Mouse (Mus musculus): ENCODE results near the gene Lars2. TPM values are rescaled to one million over a fixed set of nuclear protein-coding genes. Genes with fewer than 3 reads are reported as not detected.
A peak's percentile ranks its signal among the peaks of the same experiment; 100 is the strongest.

Lars2 gene
- polyA plus RNA-seq, 1 experiment from 2014 or later, result 547 TPM

GRCm38 (mm10) chr9:123489073-123489472 lies 122.3 kb downstream of the Lars2 start:
- Histone ChIP-seq H3K4me1 (ENCODE audit: control insufficient read depth, insufficient read depth, low read length) (peaks cover 83% of the 10 kb centered on the region), H3K36me3 (ENCODE audit: control insufficient read depth, insufficient read depth) (peaks cover 6% of the 10 kb centered on the region; the same call in 1 of the 2 replicates), H3K4me3 (ENCODE audit: low read length) (no peak overlapping the region), H3K27me3 (ENCODE audit: control insufficient read depth, insufficient read depth, low read length) (no peaks in the 10 kb centered on the region), H3K4me2 (ENCODE audit: low read depth, low read length) (no peak overlapping the region), H3K9me3 (replicated peaks; ENCODE audit: control insufficient read depth, low read length) (no peaks in the 10 kb centered on the region), H3K9ac (ENCODE audit: low read length) (no peak overlapping the region), H3K27ac (ENCODE audit: low read length) (peak overlapping the region; percentile 88)
- 41% methylated on average over 2 of the region's 2 CpGs for WGBS
- no peak for ATAC-seq (replicated peaks; ENCODE audit: extremely low read depth, insufficient read depth, low FRiP score)

- Histone ChIP-seq H3K27ac (ENCODE audit: low read length) (peak overlapping the region; percentile 88), H3K4me1 (ENCODE audit: control insufficient read depth, insufficient read depth, low read length) (peaks cover 76% of the 10 kb centered on the region), H3K9ac (ENCODE audit: low read length) (peak overlapping the region; percentile 52), H3K36me3 (ENCODE audit: control insufficient read depth, insufficient read depth) (peaks cover 5% of the 10 kb centered on the region; the same call in 1 of the 2 replicates), H3K4me2 (ENCODE audit: low read depth, low read length) (peak overlapping the region; percentile 51; the same call in 1 of the 2 replicates), H3K27me3 (ENCODE audit: control insufficient read depth, insufficient read depth, low read length) (no peaks in the 10 kb centered on the region), H3K4me3 (ENCODE audit: low read length) (no peak overlapping the region), H3K9me3 (replicated peaks; ENCODE audit: control insufficient read depth, low read length) (no peaks in the 10 kb centered on the region)
- no peak for ATAC-seq (replicated peaks; ENCODE audit: extremely low read depth, insufficient read depth, low FRiP score)
- WGBS, result 54% methylated on average over 9 of the region's 9 CpGs
These were observed 123.1 kb downstream of the Lars2 start for GRCm38 (mm10) chr9:123489727-123490343.

GRCm38 (mm10) chr9:123490930-123491329 lies 124.2 kb downstream of the Lars2 start:
- peaks cover 4% of the 10 kb centered on the region; the same call in 1 of the 2 replicates for H3K36me3 ChIP-seq (ENCODE audit: control insufficient read depth, insufficient read depth)
- peak; percentile 45 for ATAC-seq (replicated peaks; ENCODE audit: extremely low read depth, insufficient read depth, low FRiP score)
- peak overlapping the region; percentile 43 for H3K9ac ChIP-seq (ENCODE audit: low read length)
- H3K9me3 ChIP-seq (replicated peaks; ENCODE audit: control insufficient read depth, low read length), result no peaks in the 10 kb centered on the region
- H3K4me1 ChIP-seq (ENCODE audit: control insufficient read depth, insufficient read depth, low read length), result peaks cover 76% of the 10 kb centered on the region
- H3K27me3 ChIP-seq (ENCODE audit: control insufficient read depth, insufficient read depth, low read length), result no peaks in the 10 kb centered on the region
- WGBS, result 21% methylated on average over 5 of the region's 5 CpGs
- H3K4me3 ChIP-seq (ENCODE audit: low read length), result peak overlapping the region; percentile 10
- H3K4me2 ChIP-seq (ENCODE audit: low read depth, low read length), result peak overlapping the region; percentile 51
- H3K27ac ChIP-seq (ENCODE audit: low read length), result peak overlapping the region; percentile 88

- H3K27ac ChIP-seq (ENCODE audit: low read length), result peak overlapping the region; percentile 96
- H3K4me3 ChIP-seq (ENCODE audit: low read length), result no peak overlapping the region
- 33% methylated on average over 9 of the region's 9 CpGs for WGBS
- H3K36me3 ChIP-seq (ENCODE audit: control insufficient read depth, insufficient read depth), result peaks cover 2% of the 10 kb centered on the region; the same call in 1 of the 2 replicates
- no peaks in the 10 kb centered on the region for H3K27me3 ChIP-seq (ENCODE audit: control insufficient read depth, insufficient read depth, low read length)
- H3K9ac ChIP-seq (ENCODE audit: low read length), result peak overlapping the region; percentile 66
- ATAC-seq (replicated peaks; ENCODE audit: extremely low read depth, insufficient read depth, low FRiP score), result peak; percentile 87
- H3K9me3 ChIP-seq (replicated peaks; ENCODE audit: control insufficient read depth, low read length), result no peaks in the 10 kb centered on the region
- peak overlapping the region; percentile 48; the same call in 1 of the 2 replicates for H3K4me2 ChIP-seq (ENCODE audit: low read depth, low read length)
- peaks cover 76% of the 10 kb centered on the region for H3K4me1 ChIP-seq (ENCODE audit: control insufficient read depth, insufficient read depth, low read length)
These were observed 125.3 kb downstream of the Lars2 start for GRCm38 (mm10) chr9:123491917-123492585.

- H3K4me3 ChIP-seq (ENCODE audit: low read length), result no peak overlapping the region
- no peak for ATAC-seq (replicated peaks; ENCODE audit: extremely low read depth, insufficient read depth, low FRiP score)
- H3K4me1 ChIP-seq (ENCODE audit: control insufficient read depth, insufficient read depth, low read length), result peaks cover 47% of the 10 kb centered on the region
- H3K27ac ChIP-seq (ENCODE audit: low read length), result no peak overlapping the region
- no peak overlapping the region for H3K9ac ChIP-seq (ENCODE audit: low read length)
- H3K9me3 ChIP-seq (replicated peaks; ENCODE audit: control insufficient read depth, low read length), result no peaks in the 10 kb centered on the region
- peak overlapping the region; percentile 47 for H3K4me2 ChIP-seq (ENCODE audit: low read depth, low read length)
- WGBS, result 19% methylated on average over 13 of the region's 13 CpGs
- peaks cover 6% of the 10 kb centered on the region; the same call in 1 of the 2 replicates for H3K36me3 ChIP-seq (ENCODE audit: control insufficient read depth, insufficient read depth)
- no peaks in the 10 kb centered on the region for H3K27me3 ChIP-seq (ENCODE audit: control insufficient read depth, insufficient read depth, low read length)
These were observed 129.9 kb downstream of the Lars2 start for GRCm38 (mm10) chr9:123496665-123497064.

- no peaks in the 10 kb centered on the region for H3K9me3 ChIP-seq (replicated peaks; ENCODE audit: control insufficient read depth, low read length)
- no peak overlapping the region for H3K4me2 ChIP-seq (ENCODE audit: low read depth, low read length)
- ATAC-seq (replicated peaks; ENCODE audit: extremely low read depth, insufficient read depth, low FRiP score), result peak; percentile 29; the same call in 1 of the 2 replicates
- WGBS, result 31% methylated on average over 5 of the region's 5 CpGs
- no peak overlapping the region for H3K27ac ChIP-seq (ENCODE audit: low read length)
- H3K27me3 ChIP-seq (ENCODE audit: control insufficient read depth, insufficient read depth, low read length), result no peaks in the 10 kb centered on the region
- H3K4me3 ChIP-seq (ENCODE audit: low read length), result no peak overlapping the region
- H3K36me3 ChIP-seq (ENCODE audit: control insufficient read depth, insufficient read depth), result peaks cover 9% of the 10 kb centered on the region; the same call in 1 of the 2 replicates
- H3K9ac ChIP-seq (ENCODE audit: low read length), result no peak overlapping the region
- H3K4me1 ChIP-seq (ENCODE audit: control insufficient read depth, insufficient read depth, low read length), result peaks cover 35% of the 10 kb centered on the region
These were observed 131.2 kb downstream of the Lars2 start for GRCm38 (mm10) chr9:123497906-123498305.

- no peak overlapping the region for H3K4me2 ChIP-seq (ENCODE audit: low read depth, low read length)
- H3K27ac ChIP-seq (ENCODE audit: low read length), result no peak overlapping the region
- no peaks in the 10 kb centered on the region for H3K9me3 ChIP-seq (replicated peaks; ENCODE audit: control insufficient read depth, low read length)
- WGBS, result 42% methylated on average over 4 of the region's 4 CpGs
- H3K27me3 ChIP-seq (ENCODE audit: control insufficient read depth, insufficient read depth, low read length), result no peaks in the 10 kb centered on the region
- no peak for ATAC-seq (replicated peaks; ENCODE audit: extremely low read depth, insufficient read depth, low FRiP score)
- no peak overlapping the region for H3K4me3 ChIP-seq (ENCODE audit: low read length)
- peaks cover 9% of the 10 kb centered on the region; the same call in 1 of the 2 replicates for H3K36me3 ChIP-seq (ENCODE audit: control insufficient read depth, insufficient read depth)
- H3K4me1 ChIP-seq (ENCODE audit: control insufficient read depth, insufficient read depth, low read length), result peaks cover 41% of the 10 kb centered on the region
- H3K9ac ChIP-seq (ENCODE audit: low read length), result no peak overlapping the region
These were observed 133.8 kb downstream of the Lars2 start for GRCm38 (mm10) chr9:123500480-123500879.

GRCm38 (mm10) chr9:123503171-123503834 lies 136.6 kb downstream of the Lars2 start:
- Histone ChIP-seq H3K4me3 (ENCODE audit: low read length) (no peak overlapping the region), H3K27ac (ENCODE audit: low read length) (no peak overlapping the region), H3K4me1 (ENCODE audit: control insufficient read depth, insufficient read depth, low read length) (peaks cover 33% of the 10 kb centered on the region), H3K9me3 (replicated peaks; ENCODE audit: control insufficient read depth, low read length) (no peaks in the 10 kb centered on the region), H3K27me3 (ENCODE audit: control insufficient read depth, insufficient read depth, low read length) (no peaks in the 10 kb centered on the region), H3K4me2 (ENCODE audit: low read depth, low read length) (no peak overlapping the region), H3K9ac (ENCODE audit: low read length) (no peak overlapping the region), H3K36me3 (ENCODE audit: control insufficient read depth, insufficient read depth) (peaks cover 9% of the 10 kb centered on the region; the same call in 1 of the 2 replicates)
- 70% methylated on average over 5 of the region's 5 CpGs for WGBS
- ATAC-seq (replicated peaks; ENCODE audit: extremely low read depth, insufficient read depth, low FRiP score), result no peak
